Mouse (Mus musculus) B cell, adult 67 days (primary cell): ENCODE data around the gene Selenoi. TPM values are rescaled to one million over a fixed set of nuclear protein-coding genes. Genes with fewer than 3 reads are reported as not detected.

ENCODE experiments used
- total RNA-seq, 2 experiments: library from RNA; stranded (reverse); gene quantifications; 4 replicates each; pipeline ENCODE4 v1.2.4; 2023

Gene Selenoi
- total RNA-seq = 10 to 100 TPM; 18.2 to 26.8 TPM

DNA sequence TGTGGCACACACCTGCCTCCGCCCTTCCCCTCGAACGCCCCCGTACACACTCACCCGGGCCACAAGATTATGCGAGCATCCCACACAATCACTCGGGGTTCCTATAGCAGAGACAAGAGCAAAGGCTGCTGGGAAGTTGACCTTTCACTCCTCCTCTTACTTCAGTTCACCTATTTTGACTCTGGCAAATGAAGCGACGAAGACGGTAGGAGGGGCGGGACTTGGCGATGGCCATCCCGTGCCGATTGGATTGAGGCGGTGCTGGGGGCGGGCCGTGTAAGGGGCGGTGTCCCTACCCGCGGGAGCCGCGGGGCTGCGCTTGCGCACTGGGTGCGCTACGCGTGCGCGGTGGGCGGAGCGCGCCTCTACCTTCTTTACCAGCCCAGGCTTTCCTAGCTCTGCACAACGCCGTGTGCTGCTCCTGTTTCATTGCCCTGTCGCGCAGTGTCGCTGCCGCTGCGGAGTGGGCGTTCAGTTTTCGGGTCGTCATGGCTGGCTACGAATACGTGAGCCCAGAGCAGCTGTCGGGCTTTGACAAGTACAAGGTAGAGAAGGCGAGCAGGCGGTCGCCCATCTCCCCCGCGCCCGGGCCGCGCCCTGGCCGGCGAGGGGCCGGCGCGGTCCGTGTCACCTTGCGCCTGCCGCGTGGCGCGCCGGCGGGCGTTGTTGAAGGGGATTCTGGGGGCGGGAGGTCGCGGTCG lies at the start of gene Selenoi:
Gene Selenoi, plus strand, starts transcription at position 311 of the 701 bp plus-strand sequence.

DNA sequence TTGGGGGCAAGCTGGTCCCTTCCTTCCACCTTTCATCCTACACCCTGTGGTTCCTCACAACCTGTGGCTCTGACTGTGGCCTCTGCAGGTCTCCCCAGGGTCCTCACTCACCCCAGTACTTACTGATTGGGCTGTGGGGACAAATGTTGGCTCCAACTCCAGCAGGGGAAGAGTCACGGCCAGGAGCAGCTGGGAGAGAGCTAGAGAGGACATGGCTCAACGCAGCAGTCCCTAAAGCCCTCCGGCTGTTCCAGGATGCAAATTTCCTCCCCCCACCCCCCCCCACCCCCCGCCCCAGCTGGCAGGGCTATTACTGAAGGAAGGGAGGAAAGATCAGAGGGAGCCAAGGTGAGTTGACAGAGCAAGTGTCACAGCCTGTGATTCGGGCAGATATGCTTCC lies 26.9 kb upstream of the Selenoi start, which contains the start of gene Adgrf3:
Gene Adgrf3, minus strand, starts transcription at position 230 of the 400 bp plus-strand sequence.

DNA sequence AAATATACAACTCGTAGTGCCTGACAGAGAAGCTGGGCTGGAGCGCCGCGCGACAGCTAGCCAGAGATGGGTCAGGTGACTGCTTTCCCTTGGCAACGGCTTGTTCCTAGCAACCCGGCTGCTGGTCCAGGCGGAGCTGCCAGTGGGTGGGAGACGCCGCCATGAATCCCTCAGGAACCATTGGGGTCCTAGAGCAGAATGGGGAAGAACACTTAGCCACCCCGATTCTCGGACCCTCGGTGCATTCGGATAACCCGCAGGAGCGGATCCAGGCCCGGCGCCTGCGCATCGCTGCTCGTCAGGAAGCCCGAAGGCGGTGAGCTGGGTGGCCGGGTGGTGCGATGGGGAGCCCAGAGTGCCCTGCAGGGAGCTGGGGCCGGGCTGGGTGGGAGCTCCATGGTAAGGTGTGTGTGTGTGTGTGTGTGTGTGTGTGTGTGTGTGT lies 48.9 kb downstream of the Selenoi start, which contains the start of gene Drc1:
Gene Drc1, plus strand, starts transcription at position 98 of the 442 bp plus-strand sequence.

Other genes starting within 250 kb of the Selenoi start
- not detected for gene Il6, start 219.5 kb upstream of the Selenoi start, total RNA-seq
- gene Tyms, start 159.0 kb upstream of the Selenoi start, total RNA-seq = 1 to 10 TPM; 5.2 to 9.4 TPM
- not detected for gene Garem2, start 127.4 kb upstream of the Selenoi start, total RNA-seq
- not detected for gene 3110082J24Rik, start 126.5 kb upstream of the Selenoi start, total RNA-seq
- gene Hadha, start 77.4 kb upstream of the Selenoi start, total RNA-seq = 100 to 1,000 TPM; 115 to 117 TPM
- gene Hadhb, start 77.3 kb upstream of the Selenoi start, total RNA-seq = 100 to 1,000 TPM in 1 of 2 experiments, 10 to 100 TPM in 1; 80.2 to 115 TPM
- not detected for gene Adgrf3, start 26.9 kb upstream of the Selenoi start, total RNA-seq
- not detected for gene Drc1, start 48.8 kb downstream of the Selenoi start, total RNA-seq
- not detected for gene Otof, start 229.4 kb downstream of the Selenoi start, total RNA-seq
- not detected for gene 1700001C02Rik, start 233.5 kb downstream of the Selenoi start, total RNA-seq